Mouse (Mus musculus) midbrain, embryonic 10.5 days (tissue): ENCODE measurements around the gene Terf2. TPM values are rescaled to one million over a fixed set of nuclear protein-coding genes. Genes with fewer than 3 reads are reported as not detected.

Experiments used
- DNase-seq: peaks from one replicate; pipeline ENCODE4 v3.0.0-alpha.2; 2017; ENCODE audit warnings: low spot score
- H3K27ac ChIP-seq: fragments of 300-500 bp; sonication (generic); replicated peaks from 2 replicates; pipeline ENCODE4 v1.5.1; 2016; ENCODE audit warnings: mild to moderate bottlenecking
- H3K27me3 ChIP-seq: fragments of 300-500 bp; sonication (generic); 2 replicates; pipeline ENCODE4 v1.6.1; 2016; ENCODE audit warnings: low read depth, mild to moderate bottlenecking; ENCODE audit not compliant: poor library complexity, severe bottlenecking
- H3K36me3 ChIP-seq: fragments of 300-500 bp; sonication (generic); 2 replicates; pipeline ENCODE4 v1.6.1; 2016; ENCODE audit warnings: mild to moderate bottlenecking, moderate library complexity
- H3K4me1 ChIP-seq: fragments of 300-500 bp; sonication (generic); 2 replicates; pipeline ENCODE4 v1.6.1; 2016
- H3K4me3 ChIP-seq: fragments of 300-500 bp; sonication (generic); 2 replicates; pipeline ENCODE4 v1.5.1; 2016; ENCODE audit warnings: mild to moderate bottlenecking, moderate library complexity
- H3K9me3 ChIP-seq: fragments of 300-500 bp; sonication (generic); replicated peaks from 2 replicates; pipeline ENCODE4 v1.6.1; 2016; ENCODE audit warnings: mild to moderate bottlenecking
- whole genome bisulfite sequencing: fragments of 180-500 bp; shearing (Covaris S2); methylation state at CpG from one replicate; pipeline ENCODE4 v1.1.7; 2016; 5-methylcytosine and 5-hydroxymethylcytosine counted together
- polyA plus RNA-seq: library from polyadenylated mRNA; unstranded; fragments of >200 nt; fragmentation: Nextera tagmentation; extraction: Ambion mirVana; gene quantifications from 2 replicates; pipeline ENCODE4 v1.2.1, GENCODE M21; 2016

Gene Terf2
- polyA plus RNA-seq, 1 experiment from 2014 or later = 19.1 TPM

DNA sequence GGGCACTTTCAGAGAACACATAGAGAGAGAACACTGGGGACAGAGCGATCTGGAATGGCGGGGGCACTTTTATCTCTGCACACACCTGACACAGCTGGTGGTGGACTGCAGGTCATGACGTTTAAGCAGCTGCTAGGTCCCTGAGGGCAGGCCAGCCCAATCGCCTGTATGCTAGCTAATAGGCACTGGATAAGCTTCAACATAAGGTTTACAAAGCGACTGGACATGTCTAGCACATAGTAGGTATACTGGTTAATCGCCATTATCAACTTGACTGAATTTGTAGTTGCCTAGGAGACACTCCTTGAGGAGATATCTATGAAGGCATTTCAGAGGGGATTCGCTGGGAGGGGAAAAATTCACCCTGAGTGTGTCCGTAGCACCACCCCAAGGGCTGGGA lies 28.0 kb upstream of the Terf2 start:
- no peak for DNase-seq
- H3K27me3 ChIP-seq = no peaks in the 10 kb centered on the region
- H3K4me1 ChIP-seq = peaks cover 35% of the 10 kb centered on the region
- no peak overlapping the region for H3K4me3 ChIP-seq
- no peaks in the 10 kb centered on the region for H3K36me3 ChIP-seq
- 64% methylated on average over 8 of the region's 8 CpGs for WGBS
- peak overlapping the region; percentile 68 for H3K27ac ChIP-seq
- H3K9me3 ChIP-seq = no peaks in the 10 kb centered on the region

GRCm38 (mm10) chr8:107123063-107123614 lies 26.8 kb upstream of the Terf2 start:
- H3K9me3 ChIP-seq = no peaks in the 10 kb centered on the region
- 29% methylated on average over 9 of the region's 9 CpGs for WGBS
- H3K36me3 ChIP-seq = no peaks in the 10 kb centered on the region
- peak; percentile 53 for DNase-seq
- peak overlapping the region; percentile 68 for H3K27ac ChIP-seq
- no peaks in the 10 kb centered on the region for H3K27me3 ChIP-seq
- H3K4me3 ChIP-seq = no peak overlapping the region
- H3K4me1 ChIP-seq = peaks cover 28% of the 10 kb centered on the region

- H3K36me3 ChIP-seq = no peaks in the 10 kb centered on the region
- DNase-seq = no peak
- H3K27ac ChIP-seq = 0 out of 2 replicates have a peak overlapping the region, but pooled peaks have one; percentile 38
- no peaks in the 10 kb centered on the region for H3K27me3 ChIP-seq
- no peaks in the 10 kb centered on the region for H3K9me3 ChIP-seq
- 91% methylated on average over 7 of the region's 7 CpGs for WGBS
- peaks cover 31% of the 10 kb centered on the region for H3K4me1 ChIP-seq
- no peak overlapping the region for H3K4me3 ChIP-seq
These were observed 25.4 kb upstream of the Terf2 start for GRCm38 (mm10) chr8:107121681-107122291.

GRCm38 (mm10) chr8:107120806-107121205 lies 24.5 kb upstream of the Terf2 start:
- DNase-seq = no peak
- H3K27ac ChIP-seq = no peak overlapping the region

DNA sequence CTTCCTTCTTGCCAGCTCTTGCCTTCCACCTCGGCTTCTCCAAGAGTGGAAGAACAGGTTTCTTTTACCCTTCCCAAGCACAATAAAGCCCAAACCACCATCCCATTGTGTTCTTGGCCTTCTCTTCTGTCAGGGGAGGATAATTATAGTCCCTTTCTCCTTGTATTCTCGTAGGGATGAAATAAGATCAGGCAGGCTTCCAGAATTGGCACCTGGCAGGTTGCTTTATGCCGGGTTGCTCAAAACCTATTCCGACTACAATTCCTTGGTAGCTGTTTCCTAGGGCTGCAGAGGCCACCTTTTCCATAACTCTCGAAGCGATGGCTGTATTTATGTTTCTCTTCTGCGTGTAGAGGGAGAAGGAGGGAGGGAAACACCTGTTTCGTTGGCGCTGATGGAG lies 23.1 kb upstream of the Terf2 start:
- H3K4me3 ChIP-seq = no peak overlapping the region
- no peaks in the 10 kb centered on the region for H3K9me3 ChIP-seq
- WGBS = 80% methylated on average over 9 of the region's 9 CpGs
- no peak overlapping the region for H3K27ac ChIP-seq
- no peaks in the 10 kb centered on the region for H3K36me3 ChIP-seq
- no peaks in the 10 kb centered on the region for H3K27me3 ChIP-seq
- no peak for DNase-seq
- peaks cover 37% of the 10 kb centered on the region for H3K4me1 ChIP-seq

More at GRCm38 (mm10) chr8:107120806-107121205, 24.5 kb upstream of the Terf2 start:
- no peaks in the 10 kb centered on the region for H3K36me3 ChIP-seq
- H3K4me3 ChIP-seq = no peak overlapping the region
- H3K27me3 ChIP-seq = no peaks in the 10 kb centered on the region
- H3K9me3 ChIP-seq = no peaks in the 10 kb centered on the region
- peaks cover 35% of the 10 kb centered on the region for H3K4me1 ChIP-seq

DNA sequence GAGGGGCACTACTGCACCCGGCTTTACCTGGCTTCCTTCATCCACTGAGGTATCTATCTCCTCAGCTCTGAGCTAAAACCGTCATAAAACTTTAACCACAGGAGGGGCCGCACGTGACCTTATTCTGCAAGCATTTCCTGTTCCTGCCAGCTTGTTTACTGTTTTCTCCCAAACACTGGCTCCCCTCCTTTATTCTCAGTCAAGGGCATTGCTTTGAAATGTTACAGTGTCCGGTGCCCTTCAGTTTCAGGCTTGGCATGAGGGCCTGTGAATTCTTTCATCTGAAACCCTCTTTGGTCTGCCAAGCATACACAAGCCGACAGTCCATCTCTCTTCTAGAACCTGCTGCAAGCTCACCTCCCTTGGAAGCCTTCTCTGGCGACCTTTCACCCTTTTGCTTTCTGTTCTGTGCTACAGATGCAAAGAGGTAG lies 22.5 kb upstream of the Terf2 start:
- peaks cover 35% of the 10 kb centered on the region for H3K4me1 ChIP-seq
- no peaks in the 10 kb centered on the region for H3K36me3 ChIP-seq
- no peak for DNase-seq
- H3K27me3 ChIP-seq = no peaks in the 10 kb centered on the region
- H3K4me3 ChIP-seq = no peak overlapping the region
- no peak overlapping the region for H3K27ac ChIP-seq
- no peaks in the 10 kb centered on the region for H3K9me3 ChIP-seq
- WGBS = 67% methylated on average over 7 of the region's 7 CpGs

GRCm38 (mm10) chr8:107117019-107117418 lies 20.7 kb upstream of the Terf2 start:
- DNase-seq = no peak
- Histone ChIP-seq H3K9me3 (no peaks in the 10 kb centered on the region), H3K27ac (no peak overlapping the region), H3K4me1 (peaks cover 29% of the 10 kb centered on the region), H3K4me3 (no peak overlapping the region), H3K36me3 (no peaks in the 10 kb centered on the region), H3K27me3 (no peaks in the 10 kb centered on the region)
- WGBS = 53% methylated on average over 2 of the region's 2 CpGs

DNA sequence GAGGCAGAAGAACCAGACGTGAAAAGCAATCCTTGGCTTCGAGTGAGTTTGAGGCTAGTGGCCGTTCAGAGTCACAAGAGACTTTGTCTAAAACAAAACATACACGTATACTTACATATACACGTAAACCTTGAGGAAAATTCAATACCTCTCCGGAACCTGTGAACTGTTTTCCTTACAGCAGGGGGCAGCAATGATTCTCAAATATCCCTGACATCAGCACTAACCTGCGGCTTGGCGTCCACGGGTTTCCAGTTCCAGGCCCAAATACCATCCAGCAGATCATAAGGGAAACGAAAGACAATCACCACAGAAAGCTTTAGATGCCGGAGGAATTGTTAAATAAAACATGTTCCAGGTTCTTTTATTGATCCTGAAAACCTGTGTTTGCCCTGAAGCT lies 19.7 kb upstream of the Terf2 start:
- Histone ChIP-seq H3K27ac (no peak overlapping the region), H3K27me3 (no peaks in the 10 kb centered on the region)
- WGBS = 29% methylated on average over 11 of the region's 11 CpGs

GRCm38 (mm10) chr8:107115008-107115320 lies 18.6 kb upstream of the Terf2 start:
- no peaks in the 10 kb centered on the region for H3K27me3 ChIP-seq
- no peaks in the 10 kb centered on the region for H3K9me3 ChIP-seq
- H3K4me3 ChIP-seq = no peak overlapping the region
- H3K4me1 ChIP-seq = peaks cover 28% of the 10 kb centered on the region
- 91% methylated on average over 10 of the region's 10 CpGs for WGBS
- DNase-seq = no peak
- H3K27ac ChIP-seq = peak overlapping the region; percentile 39; the same call in 1 of the 2 replicates
- no peaks in the 10 kb centered on the region for H3K36me3 ChIP-seq

More for the DNA sequence above, 19.7 kb upstream of the Terf2 start:
- Histone ChIP-seq H3K4me1 (peaks cover 28% of the 10 kb centered on the region), H3K9me3 (no peaks in the 10 kb centered on the region), H3K4me3 (no peak overlapping the region), H3K36me3 (no peaks in the 10 kb centered on the region)
- DNase-seq = peak; percentile 68

DNA sequence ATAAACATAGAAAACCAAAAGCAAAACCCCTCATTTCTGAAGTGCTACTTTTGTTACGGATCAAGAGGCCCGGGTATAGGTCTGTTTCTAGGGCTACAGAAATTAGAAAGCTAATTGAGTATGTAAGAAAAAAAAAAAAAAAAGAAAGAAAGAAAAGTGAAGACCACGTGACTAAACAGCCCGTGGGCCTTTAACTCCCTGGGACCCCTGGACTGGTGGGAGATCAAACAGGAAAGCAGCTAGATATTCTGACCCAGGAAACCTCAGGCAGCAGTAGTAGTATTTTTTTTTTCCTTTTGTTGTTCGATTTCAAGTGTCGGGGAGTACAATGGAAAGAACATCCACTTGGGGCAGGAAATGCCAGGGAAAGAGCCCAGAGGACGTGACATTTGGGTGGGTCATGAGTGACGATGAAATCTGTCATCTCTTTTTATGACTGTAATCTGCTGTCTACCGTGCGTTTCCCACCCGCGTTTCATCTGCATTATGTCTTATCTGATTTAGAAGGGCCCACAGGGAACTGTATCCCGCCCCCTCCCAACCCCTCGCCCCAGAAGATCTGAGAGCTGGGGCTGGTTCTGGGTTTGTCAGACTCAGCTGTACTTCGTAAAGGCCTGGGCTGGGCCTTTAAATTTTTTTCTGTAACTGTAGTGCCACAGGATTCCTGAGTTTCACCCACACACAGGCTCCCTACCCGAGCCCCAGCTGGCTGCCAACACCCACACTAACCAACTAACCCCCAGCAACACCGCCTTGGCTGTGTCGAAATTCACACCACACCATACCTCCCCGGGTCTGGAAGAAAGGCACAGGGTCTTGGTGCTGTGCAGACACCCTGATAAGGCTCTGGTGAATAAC lies 18.0 kb upstream of the Terf2 start:
- WGBS = 82% methylated on average over 19 of the region's 19 CpGs

GRCm38 (mm10) chr8:107113209-107113608 lies 16.9 kb upstream of the Terf2 start:
- no peak for DNase-seq
- peaks cover 28% of the 10 kb centered on the region for H3K4me1 ChIP-seq
- no peaks in the 10 kb centered on the region for H3K27me3 ChIP-seq
- 50% methylated on average over 4 of the region's 4 CpGs for WGBS
- H3K4me3 ChIP-seq = no peak overlapping the region
- H3K36me3 ChIP-seq = no peaks in the 10 kb centered on the region
- no peaks in the 10 kb centered on the region for H3K9me3 ChIP-seq
- H3K27ac ChIP-seq = 0 out of 2 replicates have a peak overlapping the region, but pooled peaks have one; percentile 23

More for the DNA sequence above, 18.0 kb upstream of the Terf2 start:
- Histone ChIP-seq H3K9me3 (no peaks in the 10 kb centered on the region), H3K27me3 (no peaks in the 10 kb centered on the region), H3K27ac (peak overlapping the region; percentile 39; the same call in 1 of the 2 replicates), H3K4me1 (peaks cover 28% of the 10 kb centered on the region), H3K36me3 (no peaks in the 10 kb centered on the region), H3K4me3 (no peak overlapping the region)
- DNase-seq = no peak

DNA sequence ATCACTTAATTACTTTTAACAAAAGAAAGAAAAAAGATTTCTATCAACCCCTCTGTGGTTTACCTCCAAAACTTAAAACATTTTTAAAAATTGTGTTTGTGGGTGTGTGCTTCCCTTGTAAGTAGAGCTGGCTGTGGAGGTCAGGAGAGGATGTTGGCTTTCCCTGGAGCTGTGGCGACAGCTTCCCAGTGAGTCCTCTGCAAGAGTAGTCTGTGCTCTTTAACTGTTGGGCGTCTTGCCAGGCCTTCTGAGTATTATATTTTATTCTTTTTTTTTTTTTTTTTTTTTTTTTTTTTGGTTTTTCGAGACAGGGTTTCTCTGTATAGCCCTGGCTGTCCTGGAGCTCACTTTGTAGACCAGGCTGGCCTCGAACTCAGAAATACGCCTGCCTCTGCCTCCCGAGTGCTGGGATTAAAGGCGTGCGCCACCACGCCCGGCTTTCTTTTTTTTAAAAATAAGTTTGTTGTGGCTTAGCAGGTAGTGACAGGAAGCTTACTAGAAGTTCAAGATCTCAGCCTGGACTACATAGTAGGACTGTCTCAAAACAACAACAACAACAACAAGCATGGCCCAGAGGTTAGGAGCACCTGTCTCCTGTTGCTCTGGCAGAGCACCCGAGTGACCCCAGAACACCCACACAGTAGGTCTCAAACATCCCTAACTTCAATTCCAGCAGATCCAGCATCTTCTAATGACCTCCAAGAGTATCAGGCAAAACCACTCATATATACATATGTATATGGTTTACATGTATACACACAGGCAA lies 15.2 kb upstream of the Terf2 start:
- WGBS = 94% methylated on average over 10 of the region's 11 CpGs
- H3K27me3 ChIP-seq = no peaks in the 10 kb centered on the region
- no peak for DNase-seq

More for the DNA sequence above, 15.2 kb upstream of the Terf2 start:
- H3K9me3 ChIP-seq = no peaks in the 10 kb centered on the region
- H3K27ac ChIP-seq = no peak overlapping the region
- no peaks in the 10 kb centered on the region for H3K36me3 ChIP-seq
- peaks cover 23% of the 10 kb centered on the region for H3K4me1 ChIP-seq
- H3K4me3 ChIP-seq = no peak overlapping the region
